Mouse (Mus musculus) lung, embryonic 16.5 days (tissue): ENCODE data around the gene Icos. TPM values are rescaled to one million over a fixed set of nuclear protein-coding genes. Genes with fewer than 3 reads are reported as not detected.

Source experiments
- ATAC-seq: fragments of 200-750 bp; cut with Nextera tagmentation; 2 replicates; pipeline ENCODE4 v1.8.0; 2017; ENCODE audit warnings: low read depth, mild to moderate bottlenecking, moderate library complexity
- H3K27ac ChIP-seq: fragments of 300-500 bp; sonication (generic); 2 replicates; pipeline ENCODE4 v1.5.1; 2014; ENCODE audit warnings: mild to moderate bottlenecking, control low read depth, low read length
- H3K27me3 ChIP-seq: fragments of 300-500 bp; sonication (generic); 2 replicates; pipeline ENCODE4 v1.6.1; 2014; ENCODE audit warnings: low read depth, low read length, mixed read lengths; ENCODE audit not compliant: control insufficient read depth, insufficient read depth
- H3K36me3 ChIP-seq: fragments of 300-500 bp; sonication (generic); 2 replicates; pipeline ENCODE4 v1.6.1; 2014; ENCODE audit warnings: low read length; ENCODE audit not compliant: control insufficient read depth, insufficient read depth
- H3K4me1 ChIP-seq: fragments of 300-500 bp; sonication (generic); replicated peaks from 2 replicates; pipeline ENCODE4 v1.6.1; 2014; ENCODE audit warnings: low read length, mixed read lengths; ENCODE audit not compliant: control insufficient read depth, insufficient read depth
- H3K4me2 ChIP-seq: fragments of 300-500 bp; sonication (generic); 2 replicates; pipeline ENCODE4 v1.6.1; 2014; ENCODE audit warnings: low read depth, low read length, control low read depth
- H3K4me3 ChIP-seq: fragments of 300-500 bp; sonication (generic); 2 replicates; pipeline ENCODE4 v1.5.1; 2014; ENCODE audit warnings: mild to moderate bottlenecking, low read length, control low read depth
- H3K9ac ChIP-seq: fragments of 300-500 bp; sonication (generic); 2 replicates; pipeline ENCODE4 v1.6.1; 2014; ENCODE audit warnings: low read length, control low read depth
- H3K9me3 ChIP-seq: fragments of 300-500 bp; sonication (generic); 2 replicates; pipeline ENCODE4 v1.6.1; 2016; ENCODE audit warnings: low read length; ENCODE audit not compliant: control insufficient read depth
- WGBS: fragments of 180-500 bp; shearing (Covaris S2); extraction: QIAGEN DNeasy Blood & Tissue Kit; methylation state at CpG from one replicate; pipeline ENCODE4 v1.1.7; 2014; 5-methylcytosine and 5-hydroxymethylcytosine counted together
- polyA plus RNA-seq: library from polyadenylated mRNA; unstranded; fragments of >200 nt; fragmentation: Nextera tagmentation; extraction: Ambion mirVana; gene quantifications from 2 replicates; pipeline ENCODE4 v1.2.1, GENCODE M21; 2015

The Icos gene
- polyA plus RNA-seq, 1 experiment from 2014 or later, result 0.25 TPM

- Histone ChIP-seq H3K9me3 (no peaks in the 10 kb centered on the region), H3K36me3 (no peaks in the 10 kb centered on the region), H3K4me1 (no peaks in the 10 kb centered on the region), H3K4me2 (no peak overlapping the region), H3K27me3 (no peaks in the 10 kb centered on the region), H3K4me3 (no peak overlapping the region), H3K9ac (no peak overlapping the region), H3K27ac (no peak overlapping the region)
- peak; percentile 38; the same call in 1 of the 2 replicates for ATAC-seq
- 65% methylated on average over 2 of the region's 2 CpGs for WGBS
These were observed 28.5 kb downstream of the Icos start for GRCm38 (mm10) chr1:61006229-61006628.

DNA sequence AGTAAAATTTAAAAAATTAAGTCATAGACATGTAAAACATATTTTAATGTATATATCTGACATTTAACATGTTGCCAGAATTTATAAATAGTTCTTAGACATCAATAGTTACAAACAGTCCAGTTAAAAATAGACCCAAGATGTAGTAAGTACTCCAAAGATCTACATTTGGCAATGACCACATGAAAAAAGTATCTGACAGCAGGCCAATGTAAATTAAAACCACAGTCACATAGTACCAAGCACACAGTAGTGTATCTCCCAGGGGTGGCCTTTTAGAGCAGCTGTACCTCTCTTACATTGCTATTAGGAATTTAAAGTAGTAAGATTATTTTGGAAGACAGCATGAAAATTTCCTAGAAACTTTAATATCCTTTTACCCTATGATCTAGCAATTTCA is 29.8 kb downstream of the Icos start:
- H3K36me3 ChIP-seq, result no peaks in the 10 kb centered on the region
- ATAC-seq, result no peak
- no peaks in the 10 kb centered on the region for H3K4me1 ChIP-seq
- no peak overlapping the region for H3K4me3 ChIP-seq
- H3K9ac ChIP-seq, result no peak overlapping the region
- H3K27me3 ChIP-seq, result no peaks in the 10 kb centered on the region
- H3K9me3 ChIP-seq, result no peaks in the 10 kb centered on the region
- no peak overlapping the region for H3K27ac ChIP-seq
- H3K4me2 ChIP-seq, result no peak overlapping the region

DNA sequence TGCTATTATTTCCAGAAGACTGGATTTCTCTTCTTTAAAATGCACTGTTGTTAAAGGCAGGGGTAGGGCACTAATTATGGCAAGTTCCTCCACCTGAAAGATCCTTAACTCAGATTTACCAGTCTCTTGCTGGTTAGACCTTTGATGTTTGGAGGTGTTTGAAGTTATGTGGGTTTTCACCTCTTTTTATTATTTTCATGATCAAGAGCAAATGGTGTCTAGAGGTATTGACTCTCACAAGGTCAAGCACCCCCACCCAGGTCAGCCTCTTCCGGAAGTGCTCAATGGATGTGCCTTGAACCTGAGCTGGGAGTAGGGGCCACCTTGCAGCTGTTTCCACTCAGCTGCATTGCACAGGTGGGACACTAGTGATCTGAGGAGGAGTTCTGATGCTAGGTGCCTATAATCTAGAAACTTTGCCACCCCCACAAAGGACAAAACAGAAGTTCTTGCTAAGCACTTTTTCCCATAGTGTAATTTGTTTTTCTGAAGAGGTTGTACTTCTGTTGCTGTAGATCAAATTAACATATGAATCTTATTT is 38.9 kb downstream of the Icos start:
- Histone ChIP-seq H3K4me1 (no peaks in the 10 kb centered on the region), H3K4me2 (no peak overlapping the region), H3K9me3 (no peaks in the 10 kb centered on the region), H3K9ac (no peak overlapping the region), H3K27ac (no peak overlapping the region), H3K36me3 (no peaks in the 10 kb centered on the region), H3K27me3 (no peaks in the 10 kb centered on the region), H3K4me3 (no peak overlapping the region)
- no peak for ATAC-seq
- 48% methylated on average over 1 of the region's 1 CpGs for WGBS

- WGBS, result 69% methylated on average over 5 of the region's 5 CpGs
These were observed 49.0 kb downstream of the Icos start for GRCm38 (mm10) chr1:61026712-61027111.

DNA sequence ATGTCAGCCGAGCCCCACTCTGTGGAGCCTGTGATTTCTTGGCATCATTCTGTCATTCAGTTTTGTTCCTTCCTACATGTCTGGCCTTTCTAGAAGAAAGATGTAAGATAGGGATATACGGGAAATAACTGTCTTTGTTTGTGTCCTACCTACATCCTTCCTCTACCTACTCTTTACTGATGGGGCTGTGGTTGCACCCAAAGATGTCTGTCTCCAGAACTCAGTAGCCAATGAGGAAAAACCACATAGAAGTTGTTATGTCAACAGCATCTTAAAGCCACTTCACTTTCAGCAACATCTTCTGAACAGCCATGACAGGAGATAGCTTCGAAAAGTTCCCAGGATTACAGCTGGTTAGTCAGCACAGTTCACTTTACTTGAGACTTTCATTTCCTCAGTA is 49.8 kb downstream of the Icos start:
- Histone ChIP-seq H3K4me3 (no peak overlapping the region), H3K9ac (no peak overlapping the region), H3K27me3 (no peaks in the 10 kb centered on the region), H3K36me3 (no peaks in the 10 kb centered on the region), H3K9me3 (no peaks in the 10 kb centered on the region), H3K27ac (no peak overlapping the region), H3K4me2 (no peak overlapping the region), H3K4me1 (no peaks in the 10 kb centered on the region)
- ATAC-seq, result no peak
- WGBS, result 91% methylated on average over 3 of the region's 3 CpGs

More at GRCm38 (mm10) chr1:61026712-61027111, 49.0 kb downstream of the Icos start:
- Histone ChIP-seq H3K4me1 (no peaks in the 10 kb centered on the region), H3K4me2 (no peak overlapping the region), H3K9ac (no peak overlapping the region), H3K4me3 (no peak overlapping the region), H3K27me3 (no peaks in the 10 kb centered on the region), H3K36me3 (no peaks in the 10 kb centered on the region), H3K9me3 (no peaks in the 10 kb centered on the region), H3K27ac (no peak overlapping the region)
- no peak for ATAC-seq

- Histone ChIP-seq H3K4me2 (no peak overlapping the region), H3K9ac (no peak overlapping the region), H3K36me3 (no peaks in the 10 kb centered on the region), H3K4me1 (no peaks in the 10 kb centered on the region), H3K27me3 (no peaks in the 10 kb centered on the region), H3K9me3 (no peaks in the 10 kb centered on the region), H3K27ac (no peak overlapping the region), H3K4me3 (no peak overlapping the region)
- WGBS, result 27% methylated on average over 1 of the region's 1 CpGs
- peak; percentile 28; the same call in 1 of the 2 replicates for ATAC-seq
These were observed 52.2 kb downstream of the Icos start for GRCm38 (mm10) chr1:61029919-61030318.

GRCm38 (mm10) chr1:61030532-61030931 is 52.8 kb downstream of the Icos start:
- no peaks in the 10 kb centered on the region for H3K27me3 ChIP-seq
- H3K4me1 ChIP-seq, result no peaks in the 10 kb centered on the region
- no peak for ATAC-seq
- H3K9ac ChIP-seq, result no peak overlapping the region
- no peaks in the 10 kb centered on the region for H3K9me3 ChIP-seq
- H3K4me3 ChIP-seq, result no peak overlapping the region
- H3K27ac ChIP-seq, result no peak overlapping the region
- H3K4me2 ChIP-seq, result no peak overlapping the region
- H3K36me3 ChIP-seq, result no peaks in the 10 kb centered on the region

- ATAC-seq, result no peak
- no peaks in the 10 kb centered on the region for H3K27me3 ChIP-seq
- WGBS, result 56% methylated on average over 1 of the region's 1 CpGs
- H3K27ac ChIP-seq, result no peak overlapping the region
- no peaks in the 10 kb centered on the region for H3K9me3 ChIP-seq
- no peaks in the 10 kb centered on the region for H3K36me3 ChIP-seq
- H3K4me2 ChIP-seq, result no peak overlapping the region
- H3K4me1 ChIP-seq, result no peaks in the 10 kb centered on the region
- H3K9ac ChIP-seq, result no peak overlapping the region
- no peak overlapping the region for H3K4me3 ChIP-seq
These were observed 57.5 kb downstream of the Icos start for GRCm38 (mm10) chr1:61035270-61035669.

GRCm38 (mm10) chr1:61038223-61038622 is 60.5 kb downstream of the Icos start:
- no peaks in the 10 kb centered on the region for H3K27me3 ChIP-seq
- H3K4me1 ChIP-seq, result no peaks in the 10 kb centered on the region
- no peaks in the 10 kb centered on the region for H3K9me3 ChIP-seq
- no peak for ATAC-seq
- WGBS, result 66% methylated on average over 4 of the region's 4 CpGs
- no peak overlapping the region for H3K9ac ChIP-seq
- H3K4me3 ChIP-seq, result no peak overlapping the region
- no peak overlapping the region for H3K4me2 ChIP-seq
- no peak overlapping the region for H3K27ac ChIP-seq
- no peaks in the 10 kb centered on the region for H3K36me3 ChIP-seq

GRCm38 (mm10) chr1:61039310-61039709 is 61.6 kb downstream of the Icos start:
- no peak overlapping the region for H3K4me3 ChIP-seq
- H3K27ac ChIP-seq, result no peak overlapping the region
- no peaks in the 10 kb centered on the region for H3K9me3 ChIP-seq
- H3K4me2 ChIP-seq, result no peak overlapping the region
- no peaks in the 10 kb centered on the region for H3K4me1 ChIP-seq
- 69% methylated on average over 4 of the region's 4 CpGs for WGBS
- no peaks in the 10 kb centered on the region for H3K36me3 ChIP-seq
- ATAC-seq, result no peak
- H3K27me3 ChIP-seq, result no peaks in the 10 kb centered on the region
- H3K9ac ChIP-seq, result no peak overlapping the region
